11 mouse cellular contexts compared by ENCODE assay signal in genomic region chr4:59273342-59273741, GRCm38 (mm10).
DNase-seq lines count a peak whose midpoint lies in the region; ATAC-seq and TF ChIP-seq lines count a peak whose summit lies in the region.
"Had no signal": no experiment of that assay in that cellular context is flagged by ENCODE, and none has a peak within 500 bp of the region (broad histone marks: within the 10 kb centered on the region; RNA-seq: fewer than 3 reads in every experiment).

No protein-coding gene starts in this region.

- ATAC-seq in lung, postnatal 0 days: no peak

- no peaks in the 10 kb centered on the region for H3K27me3 ChIP-seq in spleen, adult 2 months (ENCODE audit: control insufficient read depth, insufficient read depth, low read length)
- no peaks in the 10 kb centered on the region for H3K27me3 ChIP-seq in lung, postnatal 0 days (replicated peaks; ENCODE audit: insufficient read depth, low read length)
- H3K27me3 ChIP-seq: hindbrain, embryonic 15.5 days; lung, embryonic 15.5 days had no signal

- TF ChIP-seq POLR2A in spleen, adult 2 months (IDR thresholded peaks at IDR 0.05; ENCODE audit: low read depth, low read length): no peak

- no peak overlapping the region for H3K9ac ChIP-seq in lung, postnatal 0 days (replicated peaks; ENCODE audit: low read depth)
- H3K9ac ChIP-seq: hindbrain, embryonic 15.5 days; lung, embryonic 15.5 days had no signal

- H3K4me3 ChIP-seq in spleen, adult 2 months (ENCODE audit: extremely low read depth, insufficient read depth, insufficient read length): no peak overlapping the region
- H3K4me3 ChIP-seq in lung, postnatal 0 days (ENCODE audit: low read depth, low read length): no peak overlapping the region
- H3K4me3 ChIP-seq: hindbrain, embryonic 15.5 days; lung, embryonic 15.5 days had no signal

- H3K4me1 ChIP-seq in spleen, adult 2 months (ENCODE audit: control insufficient read depth, insufficient read depth, insufficient read length): peaks cover 21% of the 10 kb centered on the region
- H3K4me1 ChIP-seq in lung, postnatal 0 days (ENCODE audit: insufficient read depth, low read depth, low read length): no peaks in the 10 kb centered on the region
- H3K4me1 ChIP-seq: hindbrain, embryonic 15.5 days; lung, embryonic 15.5 days had no signal

- no peak overlapping the region for H3K4me2 ChIP-seq in lung, postnatal 0 days (replicated peaks; ENCODE audit: low read depth, low read length)
- H3K4me2 ChIP-seq: hindbrain, embryonic 15.5 days; lung, embryonic 15.5 days had no signal

- no peak for TF ChIP-seq CTCF in spleen, adult 2 months (IDR thresholded peaks at IDR 0.05; ENCODE audit: extremely low read depth, insufficient read depth, insufficient read length, insufficient replicate concordance)
- no peak for TF ChIP-seq CTCF in lung, postnatal 0 days (IDR thresholded peaks at IDR 0.05)

- H3K9me3 ChIP-seq in lung, postnatal 0 days (ENCODE audit: low read length): no peaks in the 10 kb centered on the region
- H3K9me3 ChIP-seq: hindbrain, embryonic 15.5 days; lung, embryonic 15.5 days had no signal

- no peak for TF ChIP-seq EP300 in lung, postnatal 0 days (IDR thresholded peaks at IDR 0.05)

- H3K27ac ChIP-seq in spleen, adult 2 months (ENCODE audit: insufficient read depth, low read length): peak overlapping the region; percentile 37
- H3K27ac ChIP-seq in lung, postnatal 0 days (ENCODE audit: low read length): no peak overlapping the region
- H3K27ac ChIP-seq: hindbrain, embryonic 15.5 days; lung, embryonic 15.5 days had no signal

- no peaks in the 10 kb centered on the region; the same call in 1 of the 2 replicates for H3K36me3 ChIP-seq in spleen, adult 2 months (ENCODE audit: control insufficient read depth, insufficient read depth, low read length)
- H3K36me3 ChIP-seq in lung, postnatal 0 days (ENCODE audit: insufficient read depth, low read length): no peaks in the 10 kb centered on the region
- H3K36me3 ChIP-seq: hindbrain, embryonic 15.5 days; lung, embryonic 15.5 days had no signal

- DNase-seq in spleen, adult 2 months (ENCODE audit: low read depth in 1 of 2, low spot score in 2 of 2): no peak
- DNase-seq in spleen, adult 18-20 months: no peak
- DNase-seq in ZHBTc4 (ENCODE audit: low read depth, low spot score): peak; percentile 87
- peak; percentile 27 for DNase-seq in forelimb bud, embryonic 11.5 days (ENCODE audit: low read depth, low spot score)
- DNase-seq in naive thymus-derived CD4-positive, alpha-beta T cell, adult 2 months (ENCODE audit: low read depth): peak; percentile 51
- DNase-seq in frontal cortex, postnatal 10 days (ENCODE audit: low spot score in 2 of 2): no peak
- DNase-seq in lung, postnatal 0 days (ENCODE audit: low spot score): no peak
- DNase-seq: cerebellum, postnatal 25 days; gastrocnemius, postnatal 10 days had no signal

- 33% methylated on average over 1 of the region's 1 CpGs for WGBS in spleen, adult 2 months
- 44% methylated on average over 1 of the region's 1 CpGs for WGBS in lung, postnatal 0 days

Comparison
In these comparisons a context has a peak if more than half of its experiments do, and no peak if none do; other contexts are left out.
1. DNase-seq: peak in ZHBTc4 (single experiment), forelimb bud, embryonic 11.5 days (single experiment) and naive thymus-derived CD4-positive, alpha-beta T cell, adult 2 months (single experiment); none in spleen, adult 2 months (0 of 2), spleen, adult 18-20 months (0 of 2), frontal cortex, postnatal 10 days (0 of 2) and lung, postnatal 0 days (single experiment).